Mouse (Mus musculus) G1E (cell line): Measurements from ENCODE around the gene Tmem240.

Source experiments
- CTCF ChIP-seq: IDR thresholded peaks from 2 replicates; pipeline ENCODE4 v1.5.1; 2012; ENCODE audit warnings: low read depth, low read length, inconsistent platforms, mixed read lengths
- GATA1 ChIP-seq: IDR thresholded peaks from 2 replicates; pipeline ENCODE4 v1.6.1; 2012; ENCODE audit warnings: borderline replicate concordance, low read length, inconsistent platforms, mixed read lengths
- GATA2 ChIP-seq: IDR thresholded peaks from 2 replicates; pipeline ENCODE4 v1.6.1; 2012; ENCODE audit warnings: low read depth, low read length, inconsistent platforms, borderline replicate concordance
- POLR2AphosphoS5 ChIP-seq: IDR thresholded peaks from 2 replicates; pipeline ENCODE4 v1.6.1; 2012; ENCODE audit warnings: low read depth, low read length, inconsistent platforms; ENCODE audit not compliant: insufficient replicate concordance
- TAL1 ChIP-seq: conservative IDR thresholded peaks from 2 replicates; pipeline ENCODE4 v1.6.1; 2012; ENCODE audit warnings: low read depth, low read length, inconsistent platforms, mixed read lengths

DNA sequence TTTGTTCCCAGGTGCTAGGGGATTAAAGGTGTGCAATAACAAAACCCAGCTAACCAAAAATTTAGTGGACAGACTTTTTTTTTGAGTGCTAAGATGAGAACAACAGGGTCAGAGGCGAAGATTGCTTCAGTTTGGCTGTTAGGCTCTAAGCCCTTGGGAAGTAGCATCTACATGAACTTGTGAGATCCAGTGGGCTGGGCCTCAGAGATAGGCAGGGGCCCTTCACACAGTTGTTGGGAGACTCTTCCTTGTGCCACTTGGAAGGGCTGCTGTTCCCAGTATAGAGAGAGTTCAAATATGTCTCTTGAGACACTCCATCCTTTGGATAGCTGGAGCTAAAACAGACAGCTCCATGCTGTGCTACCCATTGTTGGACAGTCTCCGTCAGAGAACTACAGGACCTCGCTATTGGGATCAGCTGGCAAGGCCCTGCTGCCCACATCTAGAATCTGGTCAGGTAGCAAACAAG, 55.5 kb downstream of the Tmem240 start, which contains the start of gene Ankrd65:
- TF ChIP-seq GATA2: no peak
- TF ChIP-seq CTCF: no peak
- no peak for TF ChIP-seq GATA1
- no peak for TF ChIP-seq POLR2AphosphoS5
- TF ChIP-seq TAL1: no peak
